Mouse (Mus musculus) E14TG2a.4 (cell line): ENCODE results near the gene Cstad.

Source experiments
- H3K27me3 ChIP-seq: 2 replicates; pipeline ENCODE4 v1.6.1; 2014; ENCODE audit warnings: low read length, control low read depth; ENCODE audit not compliant: insufficient read depth
- H3K36me3 ChIP-seq: 2 replicates; pipeline ENCODE4 v1.6.1; 2014; ENCODE audit warnings: low read length, control low read depth; ENCODE audit not compliant: insufficient read depth
- H3K4me1 ChIP-seq: replicated peaks from 2 replicates; pipeline ENCODE4 v1.6.1; 2014; ENCODE audit warnings: low read depth, low read length, control low read depth
- H3K4me3 ChIP-seq: replicated peaks from 2 replicates; pipeline ENCODE4 v1.5.1; 2014; ENCODE audit warnings: mild to moderate bottlenecking, low read length
- H3K9me3 ChIP-seq: 2 replicates; pipeline ENCODE4 v1.6.1; 2014; ENCODE audit warnings: low read length, control low read depth
- CTCF ChIP-seq: conservative IDR thresholded peaks from 2 replicates; pipeline ENCODE4 v1.5.1; 2014; ENCODE audit warnings: low read length
- NANOG ChIP-seq: IDR thresholded peaks from 2 replicates; pipeline ENCODE4 v1.6.1; 2014; ENCODE audit warnings: borderline replicate concordance, low read length, mixed read lengths
- POU5F1 ChIP-seq: IDR thresholded peaks from 2 replicates; pipeline ENCODE4 v1.6.1; 2014; ENCODE audit warnings: low read length, borderline replicate concordance

Cstad gene

DNA sequence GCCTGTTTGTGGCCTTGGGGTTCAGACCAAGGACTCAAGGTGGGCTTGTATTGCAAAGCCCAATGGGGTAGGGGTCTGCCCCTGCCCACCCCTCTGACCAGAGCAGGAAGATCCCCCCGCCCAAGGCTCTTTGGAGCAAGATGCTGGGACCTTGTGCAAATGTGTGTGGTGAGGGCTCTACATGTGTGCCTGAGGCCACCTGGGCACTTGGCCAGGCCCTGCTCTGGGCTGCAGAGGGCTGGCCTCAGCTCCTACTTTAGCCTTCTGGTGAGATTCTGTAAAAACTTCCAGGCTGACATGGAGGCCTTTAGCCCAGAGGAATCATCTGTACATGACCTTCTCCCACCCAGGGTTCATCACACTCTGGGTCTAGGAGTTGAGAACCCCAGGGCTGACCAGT lies 35.3 kb upstream of the Cstad start:
- Histone ChIP-seq H3K4me3 (no peak overlapping the region), H3K27me3 (peaks cover 10% of the 10 kb centered on the region; the same call in 1 of the 2 replicates), H3K4me1 (peaks cover 12% of the 10 kb centered on the region), H3K9me3 (no peaks in the 10 kb centered on the region), H3K36me3 (no peaks in the 10 kb centered on the region)
- no peak for TF ChIP-seq CTCF
- no peak for TF ChIP-seq POU5F1
- TF ChIP-seq NANOG = no peak

DNA sequence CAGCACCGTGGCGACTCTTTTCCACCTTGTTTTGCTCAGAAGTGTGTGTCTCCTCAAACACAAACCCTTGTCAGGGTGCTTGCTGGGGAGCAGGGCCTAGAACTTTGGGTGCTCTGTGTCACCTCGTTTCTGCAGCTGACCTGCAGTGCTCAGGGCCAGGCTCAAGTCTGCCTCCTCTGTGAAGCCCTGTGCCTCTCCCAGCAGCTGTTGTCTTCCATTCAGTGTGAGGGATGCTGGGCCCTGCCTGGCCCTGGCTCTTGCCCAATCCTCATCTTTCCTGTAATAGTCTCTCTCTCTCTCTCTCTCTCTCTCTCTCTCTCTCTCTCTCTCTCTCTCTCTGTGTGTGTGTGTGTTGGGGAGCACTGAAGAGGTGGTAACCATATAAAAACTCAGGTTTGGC lies 32.3 kb upstream of the Cstad start:
- H3K27me3 ChIP-seq = peaks cover 13% of the 10 kb centered on the region; the same call in 1 of the 2 replicates
- H3K4me3 ChIP-seq = no peak overlapping the region
- H3K36me3 ChIP-seq = no peaks in the 10 kb centered on the region
- TF ChIP-seq CTCF (no peak), POU5F1 (no peak), NANOG (no peak)
- peaks cover 22% of the 10 kb centered on the region for H3K4me1 ChIP-seq
- H3K9me3 ChIP-seq = no peaks in the 10 kb centered on the region

DNA sequence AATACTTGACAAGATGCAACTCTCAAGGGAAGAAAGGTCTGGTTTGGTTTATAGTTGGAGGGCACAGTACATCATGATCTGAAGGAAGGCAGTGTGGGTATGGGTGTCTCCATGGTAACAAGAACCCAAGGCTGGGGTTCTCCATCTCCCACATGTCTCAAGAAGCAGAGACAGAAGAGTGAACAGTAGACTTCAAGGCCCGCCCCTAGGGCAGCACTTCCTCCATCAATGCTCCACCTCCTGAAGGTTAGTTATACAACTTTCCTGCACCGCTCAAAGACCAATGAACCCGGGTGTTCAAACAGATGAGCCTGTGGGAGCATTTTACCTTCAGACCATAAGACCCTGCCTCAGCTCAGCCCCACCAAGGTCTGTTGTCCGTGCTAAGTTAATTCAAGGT lies 23.2 kb upstream of the Cstad start:
- Histone ChIP-seq H3K36me3 (no peaks in the 10 kb centered on the region), H3K9me3 (0 out of 2 replicates have a peak, but pooled peaks cover 3% of the 10 kb centered on the region), H3K4me1 (peaks cover 27% of the 10 kb centered on the region), H3K4me3 (no peak overlapping the region), H3K27me3 (no peaks in the 10 kb centered on the region; the same call in 1 of the 2 replicates)
- TF ChIP-seq POU5F1 = no peak
- no peak for TF ChIP-seq NANOG
- no peak for TF ChIP-seq CTCF

DNA sequence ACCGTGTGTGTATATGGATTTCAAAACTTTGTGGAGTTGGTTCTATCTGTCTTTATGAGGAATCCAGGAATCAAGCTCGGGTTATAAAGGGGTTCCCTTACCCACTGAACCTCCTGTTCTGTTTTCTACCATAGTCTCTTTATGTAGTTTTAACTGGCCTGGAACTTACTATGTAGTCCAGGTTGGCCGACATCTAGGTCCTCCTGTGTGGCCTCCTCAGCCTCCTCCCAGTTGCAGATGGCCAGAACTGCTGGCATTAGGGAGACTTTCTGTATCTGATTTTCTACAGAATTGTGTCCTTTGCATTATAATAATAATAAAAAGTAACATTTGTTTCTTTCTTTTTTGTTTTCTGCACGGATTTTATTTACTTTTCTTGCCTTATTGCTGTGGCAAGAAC lies 21.3 kb upstream of the Cstad start:
- Histone ChIP-seq H3K4me3 (no peak overlapping the region), H3K27me3 (no peaks in the 10 kb centered on the region; the same call in 1 of the 2 replicates), H3K4me1 (peaks cover 27% of the 10 kb centered on the region), H3K36me3 (no peaks in the 10 kb centered on the region), H3K9me3 (0 out of 2 replicates have a peak, but pooled peaks cover 3% of the 10 kb centered on the region)
- no peak for TF ChIP-seq CTCF

DNA sequence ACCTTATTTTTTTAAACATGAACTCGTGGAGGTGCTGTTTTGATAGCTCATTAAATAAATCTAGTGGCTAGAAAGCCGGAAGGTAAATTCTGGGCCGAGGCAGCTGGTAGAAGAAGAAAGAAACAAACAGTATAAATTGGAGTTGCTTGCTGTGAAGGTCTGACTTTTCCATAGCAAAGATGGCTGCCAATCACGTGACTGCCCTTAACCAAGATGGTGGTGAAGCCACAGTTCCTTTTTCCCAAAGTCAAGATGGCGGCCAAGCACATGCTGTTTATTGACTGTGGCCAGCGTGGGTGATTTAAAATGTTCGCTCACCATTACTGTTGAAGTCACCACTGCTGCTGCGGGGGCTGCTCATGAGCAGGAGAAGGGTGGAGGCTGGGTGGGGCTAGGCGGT lies 17.8 kb upstream of the Cstad start:
- Histone ChIP-seq H3K9me3 (0 out of 2 replicates have a peak, but pooled peaks cover 3% of the 10 kb centered on the region), H3K36me3 (no peaks in the 10 kb centered on the region), H3K27me3 (no peaks in the 10 kb centered on the region; the same call in 1 of the 2 replicates), H3K4me3 (peak overlapping the region; percentile 68), H3K4me1 (peaks cover 40% of the 10 kb centered on the region)
- TF ChIP-seq POU5F1 (no peak), NANOG (no peak), CTCF (no peak)

DNA sequence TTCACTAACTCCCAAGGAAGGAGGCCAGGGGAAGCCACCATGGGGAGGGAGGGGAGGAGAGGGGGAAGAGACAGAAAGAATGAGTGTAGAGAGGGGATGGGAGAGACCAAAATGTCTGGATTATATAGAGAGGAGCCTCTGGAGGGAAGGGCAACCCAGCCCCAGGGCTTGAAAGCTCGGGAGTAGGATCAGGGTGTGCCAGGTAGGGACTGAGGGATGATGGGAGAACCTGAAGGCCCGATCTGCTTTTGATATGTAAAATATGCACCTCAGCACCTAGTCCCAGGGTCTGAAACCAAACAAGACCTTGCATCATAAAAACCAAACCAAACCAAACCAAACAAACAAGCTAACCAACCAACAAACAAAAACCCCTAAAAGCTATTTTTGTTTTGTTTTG lies 16.8 kb upstream of the Cstad start:
- TF ChIP-seq CTCF (no peak), NANOG (no peak), POU5F1 (no peak)

DNA sequence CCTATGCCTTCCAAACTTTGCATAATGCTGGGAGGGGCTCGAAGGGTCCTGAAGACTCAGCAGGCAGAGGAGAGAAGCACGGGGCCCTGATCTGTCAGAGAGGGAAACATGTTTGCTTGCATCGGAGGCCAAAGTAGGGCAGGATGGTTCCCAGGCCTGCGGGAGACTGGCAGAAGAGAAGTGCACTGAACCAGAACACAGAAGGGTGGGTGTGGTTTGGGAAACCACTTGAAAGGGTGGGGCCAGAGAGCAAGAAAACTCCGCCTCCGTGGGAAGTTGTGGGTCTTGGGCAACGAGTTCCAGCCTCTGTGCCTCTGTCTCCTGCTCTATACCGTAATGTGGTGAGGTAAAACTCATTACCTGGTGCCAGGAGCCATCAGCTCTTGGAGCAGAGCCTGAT lies 7.7 kb upstream of the Cstad start:
- Histone ChIP-seq H3K4me3 (peak overlapping the region; percentile 32; the same call in 1 of the 2 replicates), H3K36me3 (no peaks in the 10 kb centered on the region)
- TF ChIP-seq POU5F1 (no peak), CTCF (no peak), NANOG (no peak)

More for the DNA sequence above, 16.8 kb upstream of the Cstad start:
- H3K4me1 ChIP-seq = peaks cover 40% of the 10 kb centered on the region
- H3K36me3 ChIP-seq = no peaks in the 10 kb centered on the region
- peak overlapping the region; percentile 68 for H3K4me3 ChIP-seq
- H3K27me3 ChIP-seq = no peaks in the 10 kb centered on the region; the same call in 1 of the 2 replicates
- H3K9me3 ChIP-seq = 0 out of 2 replicates have a peak, but pooled peaks cover 3% of the 10 kb centered on the region

DNA sequence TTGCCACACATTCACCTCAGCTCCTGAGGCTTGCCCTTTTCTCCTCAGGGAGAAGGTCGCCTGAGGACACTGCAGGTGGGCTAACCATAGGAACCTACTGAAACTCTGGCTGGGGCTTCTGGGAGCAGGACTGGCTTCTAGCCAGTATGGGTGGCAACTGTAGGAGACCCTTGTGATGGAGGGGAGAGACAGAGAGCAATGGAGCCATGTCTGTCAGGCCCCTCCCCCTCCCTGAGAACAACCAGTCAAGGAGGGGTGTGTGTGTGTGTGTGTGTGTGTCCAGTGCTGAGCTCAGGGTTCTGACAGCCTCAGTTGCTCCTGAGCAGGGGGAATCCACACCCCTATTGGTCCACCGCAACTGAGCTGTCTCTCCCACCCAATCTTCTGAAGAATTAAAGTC lies 7.2 kb upstream of the Cstad start:
- no peak for TF ChIP-seq POU5F1
- H3K4me1 ChIP-seq = peaks cover 41% of the 10 kb centered on the region
- H3K36me3 ChIP-seq = no peaks in the 10 kb centered on the region
- no peak overlapping the region for H3K4me3 ChIP-seq
- peaks cover 11% of the 10 kb centered on the region for H3K27me3 ChIP-seq
- H3K9me3 ChIP-seq = no peaks in the 10 kb centered on the region

More for the DNA sequence above, 7.7 kb upstream of the Cstad start:
- peaks cover 37% of the 10 kb centered on the region for H3K4me1 ChIP-seq
- no peaks in the 10 kb centered on the region for H3K9me3 ChIP-seq
- peaks cover 11% of the 10 kb centered on the region for H3K27me3 ChIP-seq

DNA sequence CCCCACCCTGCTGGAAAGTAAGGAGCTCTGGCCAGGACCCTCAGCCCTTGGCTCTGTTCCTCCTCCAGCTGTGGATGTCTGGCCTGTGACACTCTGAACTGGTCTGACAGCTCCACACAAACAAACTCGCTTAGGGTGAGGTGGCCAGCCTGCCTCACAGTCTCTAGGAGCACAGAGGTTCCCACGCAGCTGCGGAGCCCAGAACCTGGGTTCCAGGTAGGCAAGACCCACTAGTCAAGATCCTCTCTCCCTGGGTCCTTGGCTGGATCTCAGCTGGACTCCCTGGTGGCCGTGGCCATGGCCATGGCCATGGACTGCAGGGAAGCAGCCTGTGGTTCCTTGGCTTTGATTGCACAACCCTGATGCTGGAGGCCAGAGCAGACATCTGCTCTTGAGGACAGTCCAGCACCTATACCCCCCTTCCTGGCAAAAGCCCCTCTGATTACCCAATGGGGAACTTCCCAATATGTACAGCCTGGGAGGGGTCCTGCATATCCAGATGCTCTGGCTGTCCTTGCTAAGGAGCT lies 5.8 kb upstream of the Cstad start:
- TF ChIP-seq POU5F1 (no peak), CTCF (no peak)
- Histone ChIP-seq H3K27me3 (peaks cover 11% of the 10 kb centered on the region), H3K4me3 (no peak overlapping the region), H3K9me3 (no peaks in the 10 kb centered on the region), H3K4me1 (peaks cover 55% of the 10 kb centered on the region), H3K36me3 (no peaks in the 10 kb centered on the region)
